Comparison of ENCODE assay signal across 10 mouse cellular contexts in the genomic region with DNA sequence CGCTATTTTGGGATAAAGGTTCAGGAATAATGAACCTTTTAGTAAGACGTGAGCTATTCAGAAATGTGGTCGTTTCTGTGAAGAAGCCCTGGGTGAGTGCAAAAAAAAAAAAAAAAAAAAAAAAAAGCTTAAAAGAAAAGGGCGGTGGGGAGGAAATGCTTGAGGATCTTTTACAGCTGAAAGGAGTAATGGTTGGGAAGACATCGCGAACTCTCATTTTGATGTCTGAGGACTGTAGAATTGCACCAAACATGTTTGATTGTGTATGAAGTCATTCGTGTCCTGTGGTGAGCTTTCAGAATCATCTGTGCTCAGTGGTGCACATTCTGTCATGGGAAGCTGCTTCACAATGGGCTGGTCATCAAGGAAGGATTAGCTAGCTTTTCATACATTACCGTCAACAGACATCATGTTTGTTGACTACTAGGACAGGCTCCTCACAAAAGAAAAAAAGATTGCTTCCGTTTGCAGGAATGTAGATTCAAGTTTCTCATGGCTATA. TPM values are rescaled to one million over a fixed set of nuclear protein-coding genes. Genes with fewer than 3 reads are reported as not detected.
DNase-seq lines count a peak whose midpoint lies in the region; ATAC-seq and TF ChIP-seq lines count a peak whose summit lies in the region.
"Had no signal": no experiment of that assay in that cellular context is flagged by ENCODE, and none has a peak within 500 bp of the region (broad histone marks: within the 10 kb centered on the region; RNA-seq: fewer than 3 reads in every experiment).

No protein-coding gene starts in this region.

- TF ChIP-seq CTCF in gastrocnemius, adult 2 months (IDR thresholded peaks at IDR 0.05): no peak
- TF ChIP-seq CTCF in ES-Bruce4 (IDR thresholded peaks at IDR 0.05; ENCODE audit: low read depth, low read length): no peak

- H3K27ac ChIP-seq in gastrocnemius, adult 2 months: no peak overlapping the region
- no peak overlapping the region for H3K27ac ChIP-seq in ES-Bruce4 (ENCODE audit: insufficient read depth, low read length)
- no peak overlapping the region for H3K27ac ChIP-seq in hindbrain, embryonic 12.5 days
- no peak overlapping the region for H3K27ac ChIP-seq in midbrain, embryonic 12.5 days (replicated peaks)

- intact Hi-C loops in gastrocnemius, adult 2 months (cut with DNase I): no loop called here
- intact Hi-C loops in gastrocnemius, postnatal 36 days (cut with DNase I): no loop called here

- H3K9ac ChIP-seq in ES-Bruce4 (ENCODE audit: low read depth, poor library complexity, severe bottlenecking): no peak overlapping the region
- H3K9ac ChIP-seq in hindbrain, embryonic 12.5 days: no peak overlapping the region; the same call in 1 of the 2 replicates
- H3K9ac ChIP-seq in midbrain, embryonic 12.5 days (replicated peaks): no peak overlapping the region; the same call in 1 of the 2 replicates

- no peaks in the 10 kb centered on the region for H3K36me3 ChIP-seq in ES-Bruce4 (ENCODE audit: control insufficient read depth, insufficient read depth, low read length, poor library complexity, severe bottlenecking)
- no peaks in the 10 kb centered on the region for H3K36me3 ChIP-seq in hindbrain, embryonic 12.5 days
- no peaks in the 10 kb centered on the region for H3K36me3 ChIP-seq in midbrain, embryonic 12.5 days

- no peak for TF ChIP-seq EP300 in ES-Bruce4 (IDR thresholded peaks at IDR 0.05; ENCODE audit: insufficient read depth, low read depth, low read length)

- H3K4me3 ChIP-seq in gastrocnemius, adult 2 months: peak overlapping the region; percentile 73
- H3K4me3 ChIP-seq in ES-Bruce4 (ENCODE audit: low read depth, low read length): peak overlapping the region; percentile 83
- H3K4me3 ChIP-seq in hindbrain, embryonic 12.5 days: peak overlapping the region; percentile 39
- peak overlapping the region; percentile 46 for H3K4me3 ChIP-seq in midbrain, embryonic 12.5 days

- peaks cover 4% of the 10 kb centered on the region for H3K4me1 ChIP-seq in ES-Bruce4 (ENCODE audit: control insufficient read depth, insufficient read depth, low read length)
- no peaks in the 10 kb centered on the region for H3K4me1 ChIP-seq in hindbrain, embryonic 12.5 days
- H3K4me1 ChIP-seq in midbrain, embryonic 12.5 days: no peaks in the 10 kb centered on the region; the same call in 1 of the 2 replicates

- WGBS in hindbrain, embryonic 12.5 days: 30% methylated on average over 9 of the region's 9 CpGs
- 19% methylated on average over 9 of the region's 9 CpGs for WGBS in midbrain, embryonic 12.5 days

- TF ChIP-seq POLR2A in ES-Bruce4 (IDR thresholded peaks at IDR 0.05; ENCODE audit: insufficient read depth, low read length): no peak

- H3K4me2 ChIP-seq in hindbrain, embryonic 12.5 days (replicated peaks): peak overlapping the region; percentile 65
- H3K4me2 ChIP-seq in midbrain, embryonic 12.5 days (replicated peaks): peak overlapping the region; percentile 72

- H3K9me3 ChIP-seq in ES-Bruce4 (replicated peaks; ENCODE audit: control insufficient read depth, insufficient read depth, low read length, poor library complexity, severe bottlenecking): no peaks in the 10 kb centered on the region
- no peaks in the 10 kb centered on the region for H3K9me3 ChIP-seq in hindbrain, embryonic 12.5 days (replicated peaks)
- H3K9me3 ChIP-seq in midbrain, embryonic 12.5 days: no peaks in the 10 kb centered on the region

- no peaks in the 10 kb centered on the region; the same call in 1 of the 2 replicates for H3K27me3 ChIP-seq in ES-Bruce4 (ENCODE audit: control insufficient read depth, insufficient read depth, low read length, poor library complexity, severe bottlenecking)
- no peaks in the 10 kb centered on the region for H3K27me3 ChIP-seq in hindbrain, embryonic 12.5 days
- no peaks in the 10 kb centered on the region; the same call in 1 of the 2 replicates for H3K27me3 ChIP-seq in midbrain, embryonic 12.5 days

- no peak for ATAC-seq in hindbrain, embryonic 12.5 days (ENCODE audit: low FRiP score)
- ATAC-seq in midbrain, embryonic 12.5 days (ENCODE audit: low FRiP score, low read depth): no peak

- no peak for DNase-seq in gastrocnemius, adult 2 months
- no peak for DNase-seq in gastrocnemius, postnatal 36 days
- no peak for DNase-seq in ovary, postnatal 36 days (ENCODE audit: low spot score)
- no peak for DNase-seq in cerebellum, adult 9-11 months
- DNase-seq in cerebellum, adult 8-10 months: no peak

RNA-seq across cellular contexts. Expression of a gene that starts 0.7 kb away (rescaled TPM):
- 1 to 10 TPM; 1.8 to 2.8 TPM for total RNA-seq in gastrocnemius, adult 2 months (2021)
- 1 to 10 TPM; 1.2 to 2.9 TPM for total RNA-seq in gastrocnemius, postnatal 36 days (2021)
- 7.8 and 9.7 TPM in 2 replicates for polyA plus RNA-seq in ES-Bruce4 (2011; ENCODE audit: insufficient read depth, insufficient read length, low read depth, missing spikeins)
- 13.4 and 13.6 TPM in 2 replicates for polyA plus RNA-seq in hindbrain, embryonic 12.5 days (2016; fragmentation: Nextera tagmentation; extraction: Ambion mirVana)
- 5.3 and 8.0 TPM in 2 replicates for polyA plus RNA-seq in midbrain, embryonic 12.5 days (2016; fragmentation: Nextera tagmentation; extraction: Ambion mirVana)

RNA-seq across cellular contexts. Expression of a gene that starts 41.2 kb away (rescaled TPM):
- not detected for total RNA-seq in gastrocnemius, adult 2 months (2021)
- not detected for total RNA-seq in gastrocnemius, postnatal 36 days (2021)
- polyA plus RNA-seq in ES-Bruce4 (2011; ENCODE audit: insufficient read depth, insufficient read length, low read depth, missing spikeins): not detected in 2 replicates
- polyA plus RNA-seq in hindbrain, embryonic 12.5 days (2016; fragmentation: Nextera tagmentation; extraction: Ambion mirVana): 0.45 TPM in 1 of 2 replicates, not detected in the other
- polyA plus RNA-seq in midbrain, embryonic 12.5 days (2016; fragmentation: Nextera tagmentation; extraction: Ambion mirVana): not detected in 2 replicates
- total RNA-seq: adrenal gland, postnatal 14 days had no signal
- polyA plus RNA-seq: gonadal fat pad, adult 2 months had no signal
